Mouse (Mus musculus) limb, embryonic 11.5 days (tissue): ENCODE results near the gene Mrc1. TPM values are rescaled to one million over a fixed set of nuclear protein-coding genes. Genes with fewer than 3 reads are reported as not detected.

Experiments
- ATAC-seq: fragments of 200-750 bp; cut with Nextera tagmentation; 2 replicates; pipeline ENCODE4 v1.8.0; 2017; ENCODE audit warnings: low read depth; ENCODE audit not compliant: insufficient number of reproducible peaks, low FRiP score, low TSS enrichment
- DNase-seq: peaks from one replicate; pipeline ENCODE4 v3.0.0-alpha.2; 2015; ENCODE audit warnings: low spot score
- H3K27ac ChIP-seq: fragments of 300-500 bp; sonication (generic); replicated peaks from 2 replicates; pipeline ENCODE4 v1.5.1; 2014; ENCODE audit warnings: low read depth, mild to moderate bottlenecking, low read length
- H3K27me3 ChIP-seq: fragments of 300-500 bp; sonication (generic); 2 replicates; pipeline ENCODE4 v1.6.1; 2014; ENCODE audit warnings: mild to moderate bottlenecking, low read length, mixed read lengths; ENCODE audit not compliant: control insufficient read depth, insufficient read depth
- H3K36me3 ChIP-seq: fragments of 300-500 bp; sonication (generic); 2 replicates; pipeline ENCODE4 v1.6.1; 2014; ENCODE audit warnings: mild to moderate bottlenecking, low read length, moderate library complexity, mixed read lengths; ENCODE audit not compliant: control insufficient read depth, insufficient read depth
- H3K4me1 ChIP-seq: fragments of 300-500 bp; sonication (generic); 2 replicates; pipeline ENCODE4 v1.6.1; 2014; ENCODE audit warnings: low read length, mixed read lengths; ENCODE audit not compliant: control insufficient read depth, insufficient read depth
- H3K4me2 ChIP-seq: fragments of 300-500 bp; sonication (generic); 2 replicates; pipeline ENCODE4 v1.6.1; 2014; ENCODE audit warnings: low read depth, mild to moderate bottlenecking, moderate library complexity; ENCODE audit not compliant: severe bottlenecking
- H3K4me3 ChIP-seq: fragments of 300-500 bp; sonication (generic); 2 replicates; pipeline ENCODE4 v1.5.1; 2014; ENCODE audit warnings: low read depth, low read length
- H3K9ac ChIP-seq: fragments of 300-500 bp; sonication (generic); 2 replicates; pipeline ENCODE4 v1.6.1; 2014; ENCODE audit warnings: mild to moderate bottlenecking, low read length
- H3K9me3 ChIP-seq: fragments of 300-500 bp; sonication (generic); 2 replicates; pipeline ENCODE4 v1.6.1; 2016; ENCODE audit warnings: low read length; ENCODE audit not compliant: control insufficient read depth
- WGBS: fragments of 180-500 bp; shearing (Covaris S2); extraction: QIAGEN DNeasy Blood & Tissue Kit; methylation state at CpG from one replicate; pipeline ENCODE4 v1.1.7; 2014; 5-methylcytosine and 5-hydroxymethylcytosine counted together
- polyA plus RNA-seq: library from polyadenylated mRNA; unstranded; fragments of >200 nt; fragmentation: Nextera tagmentation; extraction: Ambion mirVana; gene quantifications from 2 replicates; pipeline ENCODE4 v1.2.1, GENCODE M21; 2014

The Mrc1 gene
- polyA plus RNA-seq, 1 experiment from 2014 or later: 1.8 TPM

DNA sequence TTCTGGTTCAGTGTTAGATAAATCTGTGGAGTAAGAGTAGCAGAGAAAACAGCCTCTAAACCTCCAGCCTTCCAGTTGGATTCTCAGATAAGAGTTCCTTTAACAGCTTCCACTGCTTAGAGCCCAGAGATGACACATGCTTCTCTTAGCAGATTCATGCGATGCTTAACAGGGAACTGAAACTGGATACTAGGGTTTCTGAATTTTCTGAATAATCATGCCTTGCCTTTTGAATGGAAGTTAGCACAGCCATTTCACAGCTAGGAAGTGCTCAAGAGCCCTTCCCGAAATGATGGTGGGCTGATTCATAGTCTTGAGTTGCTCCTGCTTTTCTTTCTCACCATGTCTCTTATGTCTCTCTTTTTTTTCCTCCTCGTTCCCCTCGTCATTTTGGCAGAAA is 22.4 kb upstream of the Mrc1 start:
- H3K9me3 ChIP-seq: no peaks in the 10 kb centered on the region
- DNase-seq (no peak), ATAC-seq (no peak)
- H3K27ac ChIP-seq: no peak overlapping the region
- no peak overlapping the region for H3K4me2 ChIP-seq
- no peak overlapping the region for H3K9ac ChIP-seq
- no peaks in the 10 kb centered on the region for H3K27me3 ChIP-seq
- H3K4me3 ChIP-seq: no peak overlapping the region
- no peaks in the 10 kb centered on the region for H3K4me1 ChIP-seq
- 77% methylated on average over 4 of the region's 4 CpGs for WGBS
- H3K36me3 ChIP-seq: no peaks in the 10 kb centered on the region

DNA sequence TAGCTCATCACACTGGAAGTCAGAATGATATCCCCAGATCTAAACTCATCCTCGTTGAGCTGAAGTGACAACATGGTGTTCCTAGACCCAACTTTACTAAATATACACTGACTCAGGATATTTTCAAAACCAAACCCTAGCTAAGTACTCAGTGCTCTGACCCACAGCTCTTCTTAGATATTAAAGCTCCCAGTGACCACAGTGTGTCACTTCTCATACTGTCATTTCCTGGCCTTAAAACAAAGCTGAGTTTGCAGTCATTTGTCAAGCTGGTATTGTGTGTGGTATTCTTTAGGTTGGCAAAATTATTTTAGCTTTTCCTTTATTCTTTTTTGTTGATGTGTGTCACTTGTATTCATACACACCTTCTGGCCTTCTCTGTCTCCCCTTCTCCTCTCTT is 18.5 kb upstream of the Mrc1 start:
- Histone ChIP-seq H3K9ac (no peak overlapping the region), H3K27me3 (no peaks in the 10 kb centered on the region), H3K4me3 (no peak overlapping the region), H3K36me3 (no peaks in the 10 kb centered on the region), H3K4me1 (no peaks in the 10 kb centered on the region), H3K9me3 (no peaks in the 10 kb centered on the region), H3K4me2 (no peak overlapping the region), H3K27ac (no peak overlapping the region)
- DNase-seq: no peak
- 80% methylated on average over 1 of the region's 1 CpGs for WGBS
- ATAC-seq: no peak

DNA sequence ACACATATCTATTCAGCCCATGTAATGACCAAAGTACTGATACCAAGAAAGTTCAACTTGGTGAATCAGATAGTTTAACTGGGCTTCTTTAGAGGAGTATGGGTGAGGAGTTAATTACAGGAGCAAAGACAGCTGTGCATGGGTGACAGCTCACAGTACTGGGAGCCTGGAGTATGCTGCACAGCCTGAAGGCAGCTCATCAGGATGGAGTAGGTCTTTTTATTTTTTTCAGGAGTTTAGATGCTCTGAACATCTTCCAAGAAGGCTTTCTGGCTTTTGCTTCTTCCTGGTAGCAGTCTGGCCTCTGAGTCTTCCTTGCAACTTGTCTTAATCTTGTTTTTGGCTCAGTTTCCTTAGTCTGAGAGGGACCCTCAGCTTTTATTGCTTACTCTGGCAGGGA is 17.6 kb upstream of the Mrc1 start:
- no peak overlapping the region for H3K4me3 ChIP-seq
- no peak overlapping the region for H3K9ac ChIP-seq
- no peaks in the 10 kb centered on the region for H3K36me3 ChIP-seq
- H3K9me3 ChIP-seq: no peaks in the 10 kb centered on the region
- ATAC-seq (no peak), DNase-seq (no peak)
- no peaks in the 10 kb centered on the region for H3K27me3 ChIP-seq
- H3K4me1 ChIP-seq: no peaks in the 10 kb centered on the region
- H3K27ac ChIP-seq: no peak overlapping the region
- H3K4me2 ChIP-seq: no peak overlapping the region

DNA sequence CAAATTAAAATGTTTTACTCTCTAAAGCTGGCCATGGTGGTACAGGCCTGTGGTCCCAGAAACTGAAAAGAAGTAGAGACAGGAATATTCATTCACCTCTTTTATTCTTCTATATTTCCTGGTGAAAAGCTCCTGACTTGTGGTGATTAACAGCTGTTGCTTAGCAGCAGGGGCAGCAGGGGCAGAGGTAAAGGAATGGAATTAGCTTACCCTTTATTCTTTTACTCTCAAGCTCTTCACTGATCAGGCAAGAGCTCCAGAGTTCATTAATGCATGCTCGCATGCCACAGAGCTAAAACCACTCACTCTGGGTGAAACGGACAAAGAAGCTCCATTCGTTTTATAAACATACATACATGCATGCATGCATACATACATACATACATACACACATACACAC is 14.4 kb upstream of the Mrc1 start:
- no peak for DNase-seq
- H3K9me3 ChIP-seq: no peaks in the 10 kb centered on the region
- WGBS: 57% methylated on average over 3 of the region's 3 CpGs
- H3K36me3 ChIP-seq: no peaks in the 10 kb centered on the region
- no peak overlapping the region for H3K4me3 ChIP-seq
- H3K27me3 ChIP-seq: no peaks in the 10 kb centered on the region
- no peak overlapping the region for H3K4me2 ChIP-seq
- no peak overlapping the region for H3K9ac ChIP-seq
- H3K4me1 ChIP-seq: no peaks in the 10 kb centered on the region
- no peak for ATAC-seq
- no peak overlapping the region for H3K27ac ChIP-seq

DNA sequence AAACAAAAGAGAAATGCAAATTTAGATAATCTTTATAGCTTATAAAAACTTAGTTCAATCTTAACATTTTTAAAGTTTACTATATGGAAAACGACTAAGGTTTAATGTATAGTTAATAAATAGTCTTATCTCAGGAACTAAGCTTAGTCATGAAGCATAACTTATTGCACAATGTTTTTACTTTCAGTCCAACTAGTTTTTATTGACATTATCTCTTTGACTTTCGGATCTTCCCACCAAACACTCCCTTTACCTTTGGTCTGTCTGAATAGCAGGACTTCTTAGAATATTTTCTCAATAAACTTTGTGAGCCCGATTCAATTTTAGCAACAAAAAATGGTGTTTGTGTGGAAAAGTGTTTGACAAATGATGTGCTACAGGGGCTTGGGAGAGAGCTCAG is 12.5 kb upstream of the Mrc1 start:
- ATAC-seq (no peak), DNase-seq (no peak)
- no peaks in the 10 kb centered on the region for H3K36me3 ChIP-seq
- H3K4me1 ChIP-seq: no peaks in the 10 kb centered on the region
- WGBS: 86% methylated on average over 3 of the region's 3 CpGs
- H3K27ac ChIP-seq: no peak overlapping the region
- no peak overlapping the region for H3K4me3 ChIP-seq
- H3K4me2 ChIP-seq: no peak overlapping the region
- no peaks in the 10 kb centered on the region for H3K27me3 ChIP-seq
- no peak overlapping the region for H3K9ac ChIP-seq
- no peaks in the 10 kb centered on the region for H3K9me3 ChIP-seq

DNA sequence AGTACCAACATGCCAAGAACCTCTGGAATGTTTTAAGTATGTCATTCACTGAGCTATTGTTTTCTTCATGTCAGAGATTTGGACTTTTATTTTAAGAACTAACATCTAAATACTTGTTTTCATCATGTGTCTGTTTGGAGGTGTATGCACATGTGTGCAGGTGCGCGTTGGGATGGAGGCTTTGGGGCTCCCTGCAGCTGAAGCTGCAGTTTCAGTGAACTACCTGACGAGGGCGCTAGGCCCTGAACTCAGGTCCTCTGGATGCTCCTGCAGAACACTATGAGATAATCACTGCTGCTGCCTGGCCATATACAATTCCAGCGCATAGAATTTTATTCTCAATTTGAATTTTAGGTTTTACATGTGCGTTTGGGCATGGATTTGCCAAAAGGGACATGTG is 11.1 kb upstream of the Mrc1 start:
- Histone ChIP-seq H3K27me3 (no peaks in the 10 kb centered on the region), H3K4me2 (no peak overlapping the region), H3K4me1 (no peaks in the 10 kb centered on the region), H3K27ac (no peak overlapping the region), H3K9me3 (no peaks in the 10 kb centered on the region), H3K4me3 (no peak overlapping the region), H3K9ac (no peak overlapping the region), H3K36me3 (no peaks in the 10 kb centered on the region)
- DNase-seq: no peak
- WGBS: 79% methylated on average over 6 of the region's 6 CpGs
- ATAC-seq: no peak

DNA sequence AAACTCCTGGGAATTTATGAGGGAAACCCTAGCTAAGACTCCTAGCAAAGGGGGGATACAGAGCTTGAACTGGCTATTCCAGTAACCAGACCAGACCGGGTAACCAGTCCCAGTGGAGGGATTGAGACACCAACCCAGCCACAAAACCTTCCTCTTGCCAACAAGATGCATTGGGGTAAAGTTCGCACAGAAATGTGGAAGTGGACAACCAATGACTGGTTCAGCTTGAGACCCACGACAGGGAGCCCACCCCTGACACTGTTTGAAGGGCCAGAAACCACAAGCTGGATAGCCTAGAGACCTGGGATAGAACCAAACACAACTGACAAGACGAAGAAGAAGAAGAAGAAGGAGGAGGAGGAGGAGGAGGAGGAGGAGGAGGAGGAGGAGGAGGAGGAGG is 4.8 kb upstream of the Mrc1 start:
- H3K9me3 ChIP-seq: no peaks in the 10 kb centered on the region
- DNase-seq (no peak), ATAC-seq (no peak)
- no peak overlapping the region for H3K27ac ChIP-seq
- no peaks in the 10 kb centered on the region for H3K27me3 ChIP-seq
- whole genome bisulfite sequencing: 82% methylated on average over 3 of the region's 4 CpGs
- H3K36me3 ChIP-seq: no peaks in the 10 kb centered on the region
- H3K4me2 ChIP-seq: no peak overlapping the region
- H3K4me3 ChIP-seq: no peak overlapping the region
- no peaks in the 10 kb centered on the region for H3K4me1 ChIP-seq
- no peak overlapping the region for H3K9ac ChIP-seq

DNA sequence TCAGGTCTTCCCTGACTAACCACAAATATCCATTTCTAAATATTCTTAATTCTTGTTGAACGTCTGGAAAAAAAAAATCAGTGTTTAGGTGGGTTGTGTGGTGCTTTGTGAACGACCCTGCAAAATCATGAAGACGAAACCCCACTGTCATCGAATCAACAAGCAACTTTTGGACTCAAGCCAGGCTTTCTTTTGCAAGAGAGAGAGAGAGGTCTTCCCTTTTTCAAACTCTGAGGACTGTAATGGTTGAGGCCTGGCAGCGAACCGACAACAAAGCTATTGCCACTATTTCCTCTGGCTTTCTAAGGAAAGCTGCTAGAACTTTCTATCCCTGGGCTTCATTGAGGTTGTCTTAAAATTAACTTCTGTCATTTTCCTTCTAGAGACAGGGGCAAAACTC is 697 bp upstream of the Mrc1 start:
- no peak overlapping the region for H3K27ac ChIP-seq
- WGBS: 86% methylated on average over 6 of the region's 6 CpGs
- no peak for ATAC-seq
- no peaks in the 10 kb centered on the region for H3K36me3 ChIP-seq
- DNase-seq: no peak
- H3K9ac ChIP-seq: no peak overlapping the region
- no peaks in the 10 kb centered on the region for H3K27me3 ChIP-seq
- no peaks in the 10 kb centered on the region for H3K9me3 ChIP-seq
- no peaks in the 10 kb centered on the region for H3K4me1 ChIP-seq
- no peak overlapping the region for H3K4me3 ChIP-seq
- no peak overlapping the region for H3K4me2 ChIP-seq

DNA sequence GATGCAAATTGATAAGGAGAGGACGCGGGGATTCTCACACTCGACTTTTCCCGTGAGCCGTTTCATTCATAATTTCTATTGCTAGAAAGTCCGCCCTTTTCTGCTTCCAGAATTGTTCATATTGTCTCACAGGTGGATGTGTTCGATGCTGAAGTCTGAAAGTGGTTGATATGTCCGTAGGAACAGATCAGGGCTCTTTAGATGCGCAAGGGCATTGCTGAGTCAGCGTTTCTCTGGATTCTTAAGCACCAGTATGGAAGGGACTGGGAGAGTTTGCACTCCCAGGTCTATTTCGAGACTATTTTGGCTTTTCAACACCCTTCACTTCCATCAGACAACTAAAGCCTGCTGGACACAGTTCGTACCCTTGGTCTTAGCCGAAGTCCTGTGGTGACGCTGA is 787 bp downstream of the Mrc1 start:
- Histone ChIP-seq H3K27ac (no peak overlapping the region), H3K36me3 (no peaks in the 10 kb centered on the region), H3K27me3 (no peaks in the 10 kb centered on the region), H3K9me3 (no peaks in the 10 kb centered on the region), H3K9ac (no peak overlapping the region), H3K4me3 (no peak overlapping the region), H3K4me2 (no peak overlapping the region), H3K4me1 (no peaks in the 10 kb centered on the region)
- 93% methylated on average over 14 of the region's 14 CpGs for WGBS
- no peak for ATAC-seq
- no peak for DNase-seq
